Mouse (Mus musculus): ENCODE results near the gene Gm45785.
A peak's percentile ranks its signal among the peaks of the same experiment; 100 is the strongest.

Gm45785 gene

GRCm38 (mm10) chr7:140857550-140858505 is 1.7 kb upstream of the Gm45785 start, which contains the start of gene Bet1l:
Gene Bet1l, minus strand, starts transcription at chr7:140857577.
- DNase-seq (ENCODE audit: low read depth, low spot score), result no peak

GRCm38 (mm10) chr7:140856785-140857549 is 836 bp upstream of the Gm45785 start, which contains the start of gene Ric8a:
Gene Ric8a, plus strand, starts transcription at chr7:140856957.
- peak; percentile 85 for DNase-seq (ENCODE audit: low read depth, low spot score)

- no peak for DNase-seq (ENCODE audit: low read depth, low spot score)
These were observed 950 bp downstream of the Gm45785 start for GRCm38 (mm10) chr7:140855181-140855580.

- no peak for DNase-seq (ENCODE audit: low read depth, low spot score)
These were observed 1.6 kb downstream of the Gm45785 start for GRCm38 (mm10) chr7:140854483-140854882.

GRCm38 (mm10) chr7:140853386-140853785 is 2.7 kb downstream of the Gm45785 start:
- DNase-seq (ENCODE audit: low read depth, low spot score), result no peak

GRCm38 (mm10) chr7:140851916-140852315 is 4.2 kb downstream of the Gm45785 start:
- DNase-seq (ENCODE audit: low read depth, low spot score), result no peak

- no peak for DNase-seq (ENCODE audit: low read depth, low spot score)
These were observed 7.5 kb downstream of the Gm45785 start for GRCm38 (mm10) chr7:140848591-140848990.

GRCm38 (mm10) chr7:140847755-140848580 is 8.2 kb downstream of the Gm45785 start, which contains the start of gene Odf3:
Gene Odf3, plus strand, starts transcription at chr7:140847805.
- no peak for DNase-seq (ENCODE audit: low read depth, low spot score)

GRCm38 (mm10) chr7:140846676-140847075 is 9.5 kb downstream of the Gm45785 start:
- no peak for DNase-seq (ENCODE audit: low read depth, low spot score)

- DNase-seq (ENCODE audit: low read depth, low spot score), result no peak
These were observed 10.4 kb downstream of the Gm45785 start for GRCm38 (mm10) chr7:140845683-140846082.

- peak; percentile 92 for DNase-seq (ENCODE audit: low read depth, low spot score)
These were observed 11.0 kb downstream of the Gm45785 start, which contains the start of gene Scgb1c1 for GRCm38 (mm10) chr7:140844905-140845665. Gene Scgb1c1, plus strand, starts transcription at chr7:140845547.

- no peak for DNase-seq (ENCODE audit: low read depth, low spot score)
These were observed 12.3 kb downstream of the Gm45785 start for GRCm38 (mm10) chr7:140843806-140844205.

- DNase-seq (ENCODE audit: low read depth, low spot score), result no peak
These were observed 15.1 kb downstream of the Gm45785 start for GRCm38 (mm10) chr7:140840750-140841735.

- no peak for DNase-seq (ENCODE audit: low read depth, low spot score)
These were observed 16.6 kb downstream of the Gm45785 start for GRCm38 (mm10) chr7:140839556-140839955.

- no peak for DNase-seq (ENCODE audit: low read depth, low spot score)
These were observed 19.7 kb downstream of the Gm45785 start for GRCm38 (mm10) chr7:140836243-140837115.

GRCm38 (mm10) chr7:140835758-140836087 is 20.4 kb downstream of the Gm45785 start:
- no peak for DNase-seq (ENCODE audit: low read depth, low spot score)

- no peak for DNase-seq (ENCODE audit: low read depth, low spot score)
These were observed 21.0 kb downstream of the Gm45785 start, which contains the start of gene Urah for GRCm38 (mm10) chr7:140834968-140835757. Gene Urah, plus strand, starts transcription at chr7:140835018.
